Mouse (Mus musculus): Measurements from ENCODE around the gene Gm10188. TPM values are rescaled to one million over a fixed set of nuclear protein-coding genes. Genes with fewer than 3 reads are reported as not detected.
A peak's percentile ranks its signal among the peaks of the same experiment; 100 is the strongest.

Gm10188 gene
- polyA plus RNA-seq, 1 experiment from 2014 or later = not detected

GRCm38 (mm10) chr1:132188442-132189066 is 41.0 kb downstream of the Gm10188 start:
- Histone ChIP-seq H3K27ac (replicated peaks) (no peak overlapping the region), H3K4me2 (replicated peaks; ENCODE audit: low read depth) (no peak overlapping the region), H3K4me1 (replicated peaks; ENCODE audit: control insufficient read depth, insufficient read depth) (peaks cover 9% of the 10 kb centered on the region; the same call in 1 of the 2 replicates), H3K9ac (ENCODE audit: low read length) (no peak overlapping the region), H3K36me3 (ENCODE audit: control insufficient read depth, insufficient read depth, low read length) (no peaks in the 10 kb centered on the region), H3K9me3 (ENCODE audit: control insufficient read depth, low read length) (no peaks in the 10 kb centered on the region), H3K27me3 (ENCODE audit: control insufficient read depth, insufficient read depth, low read length) (peaks cover 12% of the 10 kb centered on the region), H3K4me3 (ENCODE audit: low read depth, low read length) (no peak overlapping the region)
- no peak for TF ChIP-seq EP300 (optimal IDR thresholded peaks at IDR 0.05)
- no peak for TF ChIP-seq CTCF (IDR thresholded peaks at IDR 0.05; ENCODE audit: low read depth)
- DNase-seq (ENCODE audit: low spot score) (no peak), ATAC-seq (ENCODE audit: low FRiP score, low TSS enrichment) (no peak)
- 31% methylated on average over 9 of the region's 9 CpGs for WGBS

DNA sequence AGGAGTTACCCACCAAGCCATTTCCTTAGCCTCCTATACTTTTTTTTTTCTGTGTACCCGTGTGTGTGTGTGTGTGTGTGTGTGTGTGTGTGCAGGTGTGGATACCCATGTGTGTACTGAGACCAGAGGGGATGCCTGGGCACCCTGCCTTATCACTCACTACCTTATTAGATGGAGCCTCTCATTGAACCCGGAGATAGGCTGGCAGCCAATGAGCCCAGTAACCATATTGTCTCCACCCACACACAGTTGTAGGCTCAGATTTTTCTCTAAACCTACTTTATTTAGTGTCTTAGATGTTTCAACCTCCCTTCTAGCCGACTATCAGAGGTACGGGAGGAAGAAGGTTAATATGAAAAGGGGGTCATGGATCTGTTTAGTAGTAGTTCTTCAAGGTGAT is 43.3 kb downstream of the Gm10188 start:
- DNase-seq (ENCODE audit: low spot score) = no peak
- ATAC-seq (ENCODE audit: low FRiP score, low TSS enrichment) = no peak
- peaks cover 5% of the 10 kb centered on the region; the same call in 1 of the 2 replicates for H3K4me1 ChIP-seq (replicated peaks; ENCODE audit: control insufficient read depth, insufficient read depth)
- no peaks in the 10 kb centered on the region for H3K9me3 ChIP-seq (ENCODE audit: control insufficient read depth, low read length)
- H3K27me3 ChIP-seq (ENCODE audit: control insufficient read depth, insufficient read depth, low read length) = peaks cover 6% of the 10 kb centered on the region; the same call in 1 of the 2 replicates
- H3K4me3 ChIP-seq (ENCODE audit: low read depth, low read length) = no peak overlapping the region
- no peak overlapping the region for H3K27ac ChIP-seq (replicated peaks)
- TF ChIP-seq CTCF (IDR thresholded peaks at IDR 0.05; ENCODE audit: low read depth) (no peak), EP300 (optimal IDR thresholded peaks at IDR 0.05) (no peak)
- no peaks in the 10 kb centered on the region for H3K36me3 ChIP-seq (ENCODE audit: control insufficient read depth, insufficient read depth, low read length)
- no peak overlapping the region for H3K9ac ChIP-seq (ENCODE audit: low read length)
- H3K4me2 ChIP-seq (replicated peaks; ENCODE audit: low read depth) = no peak overlapping the region
- 77% methylated on average over 4 of the region's 4 CpGs for WGBS

MicroRNAs within 50 kb of the gene (microRNA counts, 519-probe panel; counts per million panel counts)
- microRNA mmu-miR-135b = not detected

Small RNAs within 50 kb of the gene (microRNA-seq; reads per million reads assigned to microRNA genes)
- gene Mir135b = 142 reads per million, percentile 48 among the genes with 10 or more reads in this experiment

Other genes starting within 250 kb of the Gm10188 start
- gene Elk4, start 222.2 kb downstream of the Gm10188 start, polyA plus RNA-seq (2015; fragmentation: Nextera tagmentation; extraction: Ambion mirVana) = 13.8 and 14.3 TPM in 2 replicates
- gene Mfsd4a, start 161.7 kb downstream of the Gm10188 start, polyA plus RNA-seq (2015; fragmentation: Nextera tagmentation; extraction: Ambion mirVana) = 16.7 TPM in 2 replicates
- gene Cdk18, start 90.1 kb downstream of the Gm10188 start, polyA plus RNA-seq (2015; fragmentation: Nextera tagmentation; extraction: Ambion mirVana) = 9.7 and 14.5 TPM in 2 replicates
- gene Lemd1, start 38.3 kb downstream of the Gm10188 start, polyA plus RNA-seq (2015; fragmentation: Nextera tagmentation; extraction: Ambion mirVana) = 0.30 and 0.42 TPM in 2 replicates
- gene AC124108.1, start 38.3 kb downstream of the Gm10188 start, polyA plus RNA-seq (2015; fragmentation: Nextera tagmentation; extraction: Ambion mirVana) = 0.02 and 0.06 TPM in 2 replicates
- gene Klhdc8a, start 68.9 kb upstream of the Gm10188 start, polyA plus RNA-seq (2015; fragmentation: Nextera tagmentation; extraction: Ambion mirVana) = 0.31 and 0.34 TPM in 2 replicates
- gene Nuak2, start 86.4 kb upstream of the Gm10188 start, polyA plus RNA-seq (2015; fragmentation: Nextera tagmentation; extraction: Ambion mirVana) = 4.5 and 6.2 TPM in 2 replicates
- gene Tmcc2, start 161.5 kb upstream of the Gm10188 start, polyA plus RNA-seq (2015; fragmentation: Nextera tagmentation; extraction: Ambion mirVana) = 2.4 and 2.6 TPM in 2 replicates
- 5.2 and 5.5 TPM in 2 replicates for gene Dstyk, start 187.8 kb upstream of the Gm10188 start, polyA plus RNA-seq (2015; fragmentation: Nextera tagmentation; extraction: Ambion mirVana)
- 13.8 and 13.9 TPM in 2 replicates for gene Rbbp5, start 247.6 kb upstream of the Gm10188 start, polyA plus RNA-seq (2015; fragmentation: Nextera tagmentation; extraction: Ambion mirVana)